Mouse (Mus musculus) erythroblast, embryonic 14.5 days (primary cell): ENCODE results near the gene Thrap3. TPM values are rescaled to one million over a fixed set of nuclear protein-coding genes. Genes with fewer than 3 reads are reported as not detected.

Experiments
- H3K27me3 ChIP-seq: 2 replicates; pipeline ENCODE4 v1.6.1; 2012; ENCODE audit warnings: inconsistent platforms; ENCODE audit not compliant: control insufficient read depth
- H3K36me3 ChIP-seq: 2 replicates; pipeline ENCODE4 v1.6.1; 2012; ENCODE audit warnings: mild to moderate bottlenecking, inconsistent platforms; ENCODE audit not compliant: control insufficient read depth
- H3K4me1 ChIP-seq: 2 replicates; pipeline ENCODE4 v1.6.1; 2012; ENCODE audit warnings: inconsistent platforms; ENCODE audit not compliant: control insufficient read depth
- H3K4me3 ChIP-seq: replicated peaks from 2 replicates; pipeline ENCODE3; 2012; ENCODE audit warnings: moderate library complexity, mild to moderate bottlenecking, inconsistent platforms
- H3K9me3 ChIP-seq: 2 replicates; pipeline ENCODE4 v1.6.1; 2012; ENCODE audit warnings: low read length, inconsistent platforms, mixed read lengths; ENCODE audit not compliant: control insufficient read depth
- GATA1 ChIP-seq: IDR thresholded peaks from 2 replicates; pipeline ENCODE4 v1.6.1; 2012; ENCODE audit warnings: low read length, inconsistent platforms, mixed read lengths
- TAL1 ChIP-seq: IDR thresholded peaks from 3 replicates; pipeline ENCODE4 v1.6.1; 2012; ENCODE audit warnings: low read length, inconsistent platforms, mixed read lengths
- polyA plus RNA-seq: library from polyadenylated mRNA; stranded (reverse); fragments of >175 nt; gene quantifications from 2 replicates; pipeline ENCODE4 v1.2.3, GENCODE M21; 2012

The Thrap3 gene
- 12.8 and 15.5 TPM in 2 replicates for polyA plus RNA-seq

DNA sequence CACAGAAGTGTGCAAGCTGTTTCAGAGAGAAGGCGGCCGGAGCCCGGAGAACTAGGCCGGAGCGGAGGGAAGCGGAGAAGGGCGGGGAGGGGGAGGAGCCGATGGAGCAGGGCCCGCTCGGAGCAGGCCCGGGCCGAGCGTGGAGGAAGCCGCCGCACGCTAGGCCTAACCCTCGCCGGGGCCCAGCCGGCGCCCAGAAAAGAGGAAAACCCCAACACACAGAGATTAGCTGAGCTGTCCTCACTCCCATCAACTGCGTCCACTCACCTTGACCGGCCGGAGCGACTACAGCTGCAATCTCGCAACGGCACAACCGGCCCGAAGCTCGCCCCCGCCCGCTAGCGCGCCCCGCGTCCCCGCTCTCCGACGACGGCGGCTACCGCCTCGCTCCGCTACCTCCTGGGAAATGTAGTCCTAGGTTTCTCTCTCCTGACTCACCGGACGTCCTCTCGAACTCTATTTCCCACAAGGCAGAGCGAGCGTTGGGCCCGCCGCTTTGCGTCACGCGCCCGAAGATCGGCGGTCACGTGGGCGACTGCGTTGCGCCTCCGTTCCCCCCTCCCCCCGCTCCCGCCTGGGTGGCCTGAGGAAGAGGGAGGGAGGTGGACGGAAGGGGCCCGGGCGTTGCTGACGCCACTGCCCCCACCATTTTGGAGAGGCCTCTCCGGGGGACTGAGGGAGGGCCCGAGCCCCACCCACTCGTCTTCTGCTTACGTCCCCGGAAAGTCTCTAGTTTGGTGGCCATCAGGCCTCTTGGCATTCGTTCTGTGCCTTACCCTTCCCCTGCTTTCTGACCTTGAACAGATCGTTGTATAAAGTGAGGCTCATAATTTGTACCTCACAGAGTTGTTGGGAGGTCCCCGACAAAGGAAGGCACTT is at the start of gene Thrap3:
Gene Thrap3, minus strand, starts transcription at position 458 of the 879 bp plus-strand sequence.
- peaks cover 29% of the 10 kb centered on the region for H3K36me3 ChIP-seq
- peak within 1 kb of the TSS; percentile 94 for H3K4me3 ChIP-seq
- H3K4me1 ChIP-seq, result peaks cover 72% of the 10 kb centered on the region
- no peaks in the 10 kb centered on the region for H3K9me3 ChIP-seq
- H3K27me3 ChIP-seq, result no peaks in the 10 kb centered on the region
- no peak for TF ChIP-seq GATA1
- TF ChIP-seq TAL1, result no peak

DNA sequence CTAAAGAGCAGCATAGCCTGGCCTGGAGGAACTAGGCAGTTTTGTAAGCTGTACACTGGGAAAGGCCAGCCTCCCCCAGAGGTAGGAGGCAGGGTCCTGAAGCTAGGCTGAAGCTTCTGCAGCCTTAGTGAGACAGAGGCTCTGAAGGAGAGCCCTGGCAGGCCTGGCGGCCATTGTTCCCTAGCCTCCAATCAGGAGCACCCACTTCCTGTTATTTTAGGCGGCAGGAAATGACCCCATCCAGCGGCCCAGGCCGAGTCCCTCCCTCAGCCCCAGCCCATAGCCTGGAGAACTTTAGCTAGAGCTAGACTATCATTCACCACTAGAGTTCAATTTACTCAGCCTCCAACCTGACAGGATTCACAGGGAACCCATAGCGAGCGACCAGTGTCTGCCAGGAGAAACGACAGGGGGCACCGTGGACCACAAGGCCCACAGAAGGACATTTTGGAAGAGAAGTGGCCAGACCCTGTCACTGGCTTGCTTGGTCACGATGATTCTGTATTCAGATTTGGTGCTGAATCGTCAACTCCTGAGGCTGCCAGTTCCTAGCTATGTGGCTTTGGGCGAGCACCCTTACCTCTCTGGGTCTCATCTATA is 49.2 kb upstream of the Thrap3 start:
- Histone ChIP-seq H3K9me3 (no peaks in the 10 kb centered on the region), H3K36me3 (no peaks in the 10 kb centered on the region; the same call in 1 of the 2 replicates), H3K4me1 (peaks cover 47% of the 10 kb centered on the region), H3K4me3 (no peak overlapping the region), H3K27me3 (peaks cover 28% of the 10 kb centered on the region)
- TF ChIP-seq TAL1, result no peak
- TF ChIP-seq GATA1, result no peak

DNA sequence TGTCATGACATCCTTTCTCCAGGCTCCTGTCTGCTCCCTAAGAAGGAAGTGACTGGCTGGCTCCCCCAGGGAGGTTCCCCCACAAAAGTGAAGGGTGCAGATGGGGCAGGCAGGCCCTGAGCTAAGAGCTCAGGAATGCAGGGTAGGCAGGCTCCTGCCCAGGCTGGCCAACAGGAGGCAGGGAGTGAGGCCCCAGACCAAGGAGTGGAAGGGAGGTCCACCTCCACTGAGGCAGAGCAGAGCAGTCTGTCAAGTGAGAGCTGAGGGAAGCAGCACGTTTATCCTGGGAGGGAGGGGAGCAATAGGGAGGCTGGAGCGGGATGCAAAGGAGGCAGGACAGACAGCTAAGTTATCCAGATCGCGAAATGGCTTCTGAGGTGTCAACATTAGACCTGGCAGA is 48.1 kb upstream of the Thrap3 start:
- TF ChIP-seq GATA1 (no peak), TAL1 (no peak)

DNA sequence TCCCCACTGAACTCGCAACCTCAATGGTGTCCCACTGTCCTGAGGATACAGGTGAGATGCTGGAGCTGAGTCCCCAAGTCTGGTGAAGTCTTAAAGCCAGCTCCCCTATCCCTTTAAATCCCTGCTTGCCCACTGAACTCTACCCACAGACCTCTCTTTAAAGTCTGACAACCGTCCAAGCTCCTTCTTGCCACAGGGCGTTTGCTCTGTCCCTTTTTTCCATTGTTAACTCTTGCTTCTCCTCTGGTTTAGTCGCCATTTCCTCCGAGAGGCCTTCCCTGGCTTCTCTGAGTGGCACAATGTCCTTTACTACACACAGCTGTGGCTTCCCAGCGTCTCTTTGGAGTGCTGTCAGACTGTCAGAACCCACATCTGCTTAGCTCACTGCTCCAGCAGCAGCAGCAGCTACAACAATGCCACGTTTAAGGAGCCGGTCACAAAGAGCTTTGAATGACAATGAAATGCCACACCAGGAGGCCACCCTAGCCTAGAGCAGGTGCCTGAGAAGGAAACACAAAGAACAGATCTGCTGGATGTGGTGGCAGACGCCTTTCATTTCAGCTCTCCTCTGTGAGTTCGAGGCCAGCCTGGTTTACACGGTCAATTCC is 45.8 kb upstream of the Thrap3 start:
- Histone ChIP-seq H3K36me3 (peaks cover 3% of the 10 kb centered on the region), H3K9me3 (no peaks in the 10 kb centered on the region), H3K4me3 (no peak overlapping the region), H3K27me3 (no peaks in the 10 kb centered on the region), H3K4me1 (peaks cover 17% of the 10 kb centered on the region)
- no peak for TF ChIP-seq GATA1
- TF ChIP-seq TAL1, result no peak

More for the DNA sequence above, 48.1 kb upstream of the Thrap3 start:
- H3K4me1 ChIP-seq, result peaks cover 36% of the 10 kb centered on the region
- no peak overlapping the region for H3K4me3 ChIP-seq
- peaks cover 3% of the 10 kb centered on the region for H3K36me3 ChIP-seq
- no peaks in the 10 kb centered on the region for H3K9me3 ChIP-seq
- H3K27me3 ChIP-seq, result peaks cover 17% of the 10 kb centered on the region

DNA sequence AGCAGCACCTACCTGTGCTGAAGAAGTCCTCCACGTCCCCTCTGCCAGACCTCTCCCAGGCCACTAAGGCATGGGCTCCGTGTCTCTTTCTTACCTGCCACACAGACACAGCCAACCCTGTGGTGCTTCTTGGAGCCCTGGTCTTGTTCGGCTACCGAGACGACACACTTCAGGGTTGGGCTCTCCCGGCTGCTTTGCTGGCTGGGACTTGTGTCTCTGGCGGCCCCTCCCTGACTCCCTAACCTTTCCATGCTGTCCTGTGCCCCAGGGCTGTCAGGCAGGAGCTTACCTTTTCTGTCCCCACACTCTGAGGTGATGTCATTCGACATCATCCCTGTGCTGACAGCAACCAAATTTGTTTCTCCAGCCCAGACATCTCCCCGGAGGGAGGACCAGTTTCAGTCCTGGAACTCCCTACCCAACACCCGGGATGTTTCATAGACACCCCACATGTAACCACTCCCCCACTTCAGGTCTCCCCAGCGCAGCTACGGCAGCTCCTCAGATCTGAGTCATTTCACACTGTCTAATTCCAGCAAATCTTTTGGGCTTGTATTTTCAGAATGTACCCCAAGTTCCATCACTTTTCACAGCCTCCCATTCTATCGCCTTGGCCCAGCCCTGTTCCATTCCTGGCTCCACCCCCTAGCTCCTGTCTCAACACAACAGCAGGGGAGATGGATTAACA is 43.8 kb upstream of the Thrap3 start:
- Histone ChIP-seq H3K9me3 (no peaks in the 10 kb centered on the region), H3K36me3 (peaks cover 10% of the 10 kb centered on the region), H3K4me3 (no peak overlapping the region), H3K27me3 (no peaks in the 10 kb centered on the region), H3K4me1 (peaks cover 7% of the 10 kb centered on the region)
- TF ChIP-seq GATA1, result no peak
- no peak for TF ChIP-seq TAL1

DNA sequence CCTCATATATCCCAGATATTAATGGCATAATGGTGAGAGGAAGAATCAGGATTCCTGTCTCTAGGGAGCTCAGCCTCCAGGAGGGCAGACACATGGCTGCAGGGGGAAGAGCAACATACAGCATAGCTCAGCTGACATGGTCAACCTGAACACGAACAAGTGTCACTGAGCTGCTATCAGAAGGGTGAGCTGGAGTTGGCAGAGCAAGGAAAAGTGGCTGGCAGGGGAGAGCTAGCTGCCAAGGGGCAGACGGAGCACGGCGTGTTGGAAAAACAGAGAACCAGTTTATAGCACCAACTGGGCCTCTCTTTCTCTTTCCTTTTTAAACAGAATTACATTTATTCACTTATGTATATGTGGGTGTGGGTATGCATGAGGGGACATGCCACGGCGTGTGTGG is 40.0 kb upstream of the Thrap3 start:
- Histone ChIP-seq H3K4me1 (no peaks in the 10 kb centered on the region; the same call in 1 of the 2 replicates), H3K27me3 (no peaks in the 10 kb centered on the region), H3K9me3 (no peaks in the 10 kb centered on the region), H3K4me3 (no peak overlapping the region), H3K36me3 (peaks cover 23% of the 10 kb centered on the region)
- TF ChIP-seq GATA1 (no peak), TAL1 (no peak)

DNA sequence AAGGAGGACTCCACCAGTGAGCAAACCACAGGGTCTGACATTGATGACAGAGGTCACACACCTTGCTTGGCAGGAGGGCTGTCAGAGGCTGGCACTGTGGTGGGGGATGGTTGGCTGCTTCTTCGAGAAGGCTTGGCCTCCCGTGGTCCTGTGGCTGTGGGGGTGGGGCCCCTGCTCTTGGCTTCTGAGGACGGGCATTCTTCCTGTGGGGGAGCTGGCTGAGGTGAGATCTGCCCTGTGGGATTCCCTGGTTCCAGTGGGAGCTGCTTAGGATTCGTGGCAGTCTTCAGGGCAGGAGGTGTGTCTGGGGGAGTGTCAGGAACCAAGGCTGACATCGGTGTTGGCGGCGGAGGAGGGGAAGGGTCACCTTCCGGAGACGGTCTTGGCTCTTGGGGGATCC is 39.4 kb upstream of the Thrap3 start:
- Histone ChIP-seq H3K9me3 (no peaks in the 10 kb centered on the region), H3K4me3 (no peak overlapping the region), H3K27me3 (no peaks in the 10 kb centered on the region), H3K36me3 (peaks cover 25% of the 10 kb centered on the region), H3K4me1 (no peaks in the 10 kb centered on the region; the same call in 1 of the 2 replicates)
- TF ChIP-seq TAL1 (no peak), GATA1 (no peak)

DNA sequence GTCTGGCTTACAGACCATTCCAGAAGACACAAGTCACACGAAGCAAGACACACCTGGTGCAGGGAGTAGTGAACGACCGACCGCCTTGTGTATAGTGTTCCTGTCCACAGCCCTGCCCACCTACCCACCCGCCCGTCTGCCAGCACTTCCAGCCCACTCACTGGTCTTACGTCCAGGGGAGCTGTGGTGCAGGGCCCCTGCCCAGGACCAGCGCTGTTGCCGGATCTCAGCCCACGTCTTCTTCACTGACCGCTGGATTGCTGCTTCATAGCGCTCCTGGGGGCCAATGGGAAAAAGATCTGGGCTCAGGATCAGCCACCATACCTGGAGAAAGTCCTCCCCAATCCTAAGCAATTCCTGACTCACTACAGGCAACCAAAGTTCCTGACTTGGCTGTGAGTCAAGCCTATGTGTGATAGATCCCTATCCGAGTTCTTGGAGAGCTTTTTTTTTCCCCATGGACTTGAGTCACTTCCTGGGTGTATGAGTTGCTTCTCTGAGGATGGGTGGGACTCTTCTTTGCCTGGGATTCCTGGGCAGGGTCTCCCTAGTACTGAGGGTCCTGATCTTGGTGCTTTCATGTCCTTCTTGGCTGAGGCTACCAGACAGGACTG is 37.4 kb upstream of the Thrap3 start:
- Histone ChIP-seq H3K4me1 (no peaks in the 10 kb centered on the region), H3K4me3 (no peak overlapping the region), H3K9me3 (no peaks in the 10 kb centered on the region), H3K36me3 (peaks cover 29% of the 10 kb centered on the region), H3K27me3 (no peaks in the 10 kb centered on the region)
- TF ChIP-seq TAL1 (no peak), GATA1 (no peak)
